Mouse (Mus musculus) limb, embryonic 12.5 days (tissue): Measurements from ENCODE around the gene S100a3. TPM values are rescaled to one million over a fixed set of nuclear protein-coding genes. Genes with fewer than 3 reads are reported as not detected.

Experiments
- ATAC-seq: fragments of 200-750 bp; cut with Nextera tagmentation; 2 replicates; pipeline ENCODE4 v1.8.0; 2017; ENCODE audit warnings: low read depth, moderate TSS enrichment; ENCODE audit not compliant: insufficient number of reproducible peaks, insufficient read depth, low FRiP score, low TSS enrichment
- H3K27ac ChIP-seq: fragments of 300-500 bp; sonication (generic); 2 replicates; pipeline ENCODE4 v1.5.1; 2016; ENCODE audit warnings: mild to moderate bottlenecking, moderate library complexity
- H3K27me3 ChIP-seq: fragments of 300-500 bp; sonication (generic); 2 replicates; pipeline ENCODE4 v1.6.1; 2016; ENCODE audit warnings: mild to moderate bottlenecking, moderate library complexity
- H3K36me3 ChIP-seq: fragments of 300-500 bp; sonication (generic); 2 replicates; pipeline ENCODE4 v1.6.1; 2016; ENCODE audit warnings: mild to moderate bottlenecking, moderate library complexity
- H3K4me1 ChIP-seq: fragments of 300-500 bp; sonication (generic); replicated peaks from 2 replicates; pipeline ENCODE4 v1.6.1; 2016
- H3K4me2 ChIP-seq: fragments of 300-500 bp; sonication (generic); 2 replicates; pipeline ENCODE4 v1.6.1; 2016; ENCODE audit warnings: mild to moderate bottlenecking, moderate library complexity
- H3K4me3 ChIP-seq: fragments of 300-500 bp; sonication (generic); replicated peaks from 2 replicates; pipeline ENCODE4 v1.5.1; 2016; ENCODE audit warnings: mild to moderate bottlenecking
- H3K9ac ChIP-seq: fragments of 300-500 bp; sonication (generic); replicated peaks from 2 replicates; pipeline ENCODE4 v1.6.1; 2016; ENCODE audit warnings: mild to moderate bottlenecking, moderate library complexity
- H3K9me3 ChIP-seq: fragments of 300-500 bp; sonication (generic); 2 replicates; pipeline ENCODE4 v1.6.1; 2016; ENCODE audit warnings: mild to moderate bottlenecking, moderate library complexity
- WGBS: fragments of 180-500 bp; shearing (Covaris S2); methylation state at CpG from one replicate; pipeline ENCODE4 v1.1.7; 2016; 5-methylcytosine and 5-hydroxymethylcytosine counted together
- polyA plus RNA-seq: library from polyadenylated mRNA; unstranded; fragments of >200 nt; fragmentation: Nextera tagmentation; extraction: Ambion mirVana; gene quantifications from 2 replicates; pipeline ENCODE4 v1.2.1, GENCODE M21; 2016

S100a3 gene
- polyA plus RNA-seq, 1 experiment from 2014 or later = 0.16 TPM

DNA sequence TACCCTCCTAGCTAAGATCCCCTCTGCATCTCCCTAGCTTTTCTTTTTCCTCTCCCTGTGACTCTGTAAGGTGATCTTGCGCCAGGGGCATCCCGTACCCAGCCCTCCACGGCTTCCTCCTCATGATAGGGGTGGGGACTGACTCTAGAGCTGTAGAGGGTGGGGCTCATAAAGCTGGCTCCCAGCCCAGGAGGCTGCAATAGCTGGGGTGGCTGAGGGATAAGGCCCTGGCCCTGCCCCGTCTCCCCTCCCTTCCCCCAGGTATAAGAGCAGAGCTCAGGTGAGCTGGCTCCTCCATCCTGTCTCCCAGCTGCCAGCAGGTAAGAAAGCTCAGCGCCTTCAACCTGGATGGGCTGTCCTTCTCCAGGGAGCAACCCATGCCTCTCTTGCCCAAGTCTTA is 33.8 kb upstream of the S100a3 start, which contains the start of gene S100a14:
S100a14 (plus strand) TSS at position 277 of the 400 bp plus-strand sequence.
- H3K4me2 ChIP-seq = no peak within 1 kb of the TSS
- H3K9ac ChIP-seq = no peak within 1 kb of the TSS
- 65% methylated on average over 5 of the region's 5 CpGs for WGBS
- no peak within 1 kb of the TSS for H3K27ac ChIP-seq
- ATAC-seq = no peak
- no peaks in the 10 kb centered on the region for H3K4me1 ChIP-seq
- H3K4me3 ChIP-seq = no peak within 1 kb of the TSS
- H3K27me3 ChIP-seq = 0 out of 2 replicates have a peak, but pooled peaks cover 7% of the 10 kb centered on the region
- no peaks in the 10 kb centered on the region for H3K9me3 ChIP-seq
- no peaks in the 10 kb centered on the region for H3K36me3 ChIP-seq

DNA sequence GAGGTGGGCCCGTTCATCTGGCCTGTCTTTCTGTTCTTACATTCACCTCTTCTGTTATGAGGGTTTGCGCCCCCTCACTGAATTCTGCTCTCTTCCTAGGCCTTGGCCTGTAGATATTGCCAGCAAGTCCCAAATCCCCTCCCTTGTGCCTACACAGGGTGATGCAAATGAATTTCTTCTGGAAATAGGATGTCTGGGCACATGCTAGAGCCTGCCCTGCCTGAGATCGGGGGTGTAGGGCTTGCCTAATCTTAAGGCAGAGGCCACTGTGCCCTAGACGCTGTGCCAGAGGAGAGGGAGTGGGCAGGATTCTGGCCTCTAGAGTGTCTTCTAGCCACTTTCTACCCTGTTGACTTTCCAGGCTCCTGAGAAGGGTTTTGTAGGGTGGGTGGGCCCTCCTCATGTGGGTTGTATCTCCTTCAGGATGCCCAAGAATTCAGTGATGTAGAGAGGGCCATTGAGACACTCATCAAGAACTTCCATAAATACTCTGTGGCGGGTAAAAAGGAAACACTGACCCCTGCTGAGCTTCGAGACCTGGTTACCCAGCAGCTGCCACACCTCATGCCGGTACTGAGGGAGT is 33.0 kb upstream of the S100a3 start:
- ATAC-seq = no peak
- Histone ChIP-seq H3K36me3 (no peaks in the 10 kb centered on the region), H3K4me2 (no peak overlapping the region), H3K9me3 (no peaks in the 10 kb centered on the region), H3K27ac (no peak overlapping the region), H3K4me3 (no peak overlapping the region), H3K9ac (no peak overlapping the region), H3K4me1 (no peaks in the 10 kb centered on the region), H3K27me3 (0 out of 2 replicates have a peak, but pooled peaks cover 7% of the 10 kb centered on the region)
- WGBS = 90% methylated on average over 7 of the region's 7 CpGs

DNA sequence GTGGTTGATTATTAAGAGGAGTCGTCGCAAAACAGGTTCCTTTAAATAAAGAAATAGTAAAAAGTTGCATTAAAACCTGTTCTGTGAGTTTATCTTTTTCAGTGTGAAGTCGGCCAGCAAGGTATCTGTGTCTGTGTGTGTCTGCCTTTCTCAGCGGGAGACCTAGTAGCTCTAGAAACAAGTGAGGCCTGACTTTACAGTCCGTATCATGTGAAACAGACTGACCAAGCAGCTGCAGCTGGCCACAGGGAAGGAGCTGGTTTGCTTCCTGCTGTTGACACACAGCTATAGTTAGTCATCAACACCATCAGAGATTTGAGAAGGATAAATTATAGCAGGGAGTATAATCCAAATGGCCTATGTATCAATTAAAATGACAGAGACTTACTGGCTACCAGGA is 28.7 kb upstream of the S100a3 start:
- no peak for ATAC-seq
- H3K9ac ChIP-seq = no peak overlapping the region
- no peaks in the 10 kb centered on the region for H3K36me3 ChIP-seq
- WGBS = 68% methylated on average over 5 of the region's 5 CpGs
- no peaks in the 10 kb centered on the region for H3K9me3 ChIP-seq
- no peak overlapping the region for H3K4me3 ChIP-seq
- no peak overlapping the region for H3K4me2 ChIP-seq
- H3K4me1 ChIP-seq = no peaks in the 10 kb centered on the region
- H3K27me3 ChIP-seq = 0 out of 2 replicates have a peak, but pooled peaks cover 4% of the 10 kb centered on the region
- H3K27ac ChIP-seq = no peak overlapping the region

DNA sequence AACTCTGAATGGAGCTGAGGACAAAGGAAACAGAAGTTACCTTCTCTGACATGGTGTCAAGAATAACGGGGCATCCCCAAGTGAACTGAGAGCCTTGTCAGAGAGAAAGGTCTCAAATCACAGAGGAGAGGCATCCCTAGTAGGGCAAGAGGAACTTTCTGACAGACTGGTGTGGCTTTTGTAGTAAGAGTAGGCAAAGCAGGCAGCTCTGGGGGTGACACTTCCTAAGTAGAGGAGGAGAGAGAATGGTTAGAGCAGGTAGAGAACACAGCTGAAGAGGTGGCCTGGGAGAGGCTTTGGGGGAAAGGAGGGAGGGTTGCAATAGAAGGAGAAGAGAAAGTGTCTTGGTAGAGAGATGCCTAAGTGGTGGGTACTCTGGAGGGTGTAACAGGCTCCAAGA is 24.9 kb upstream of the S100a3 start:
- no peak for ATAC-seq

DNA sequence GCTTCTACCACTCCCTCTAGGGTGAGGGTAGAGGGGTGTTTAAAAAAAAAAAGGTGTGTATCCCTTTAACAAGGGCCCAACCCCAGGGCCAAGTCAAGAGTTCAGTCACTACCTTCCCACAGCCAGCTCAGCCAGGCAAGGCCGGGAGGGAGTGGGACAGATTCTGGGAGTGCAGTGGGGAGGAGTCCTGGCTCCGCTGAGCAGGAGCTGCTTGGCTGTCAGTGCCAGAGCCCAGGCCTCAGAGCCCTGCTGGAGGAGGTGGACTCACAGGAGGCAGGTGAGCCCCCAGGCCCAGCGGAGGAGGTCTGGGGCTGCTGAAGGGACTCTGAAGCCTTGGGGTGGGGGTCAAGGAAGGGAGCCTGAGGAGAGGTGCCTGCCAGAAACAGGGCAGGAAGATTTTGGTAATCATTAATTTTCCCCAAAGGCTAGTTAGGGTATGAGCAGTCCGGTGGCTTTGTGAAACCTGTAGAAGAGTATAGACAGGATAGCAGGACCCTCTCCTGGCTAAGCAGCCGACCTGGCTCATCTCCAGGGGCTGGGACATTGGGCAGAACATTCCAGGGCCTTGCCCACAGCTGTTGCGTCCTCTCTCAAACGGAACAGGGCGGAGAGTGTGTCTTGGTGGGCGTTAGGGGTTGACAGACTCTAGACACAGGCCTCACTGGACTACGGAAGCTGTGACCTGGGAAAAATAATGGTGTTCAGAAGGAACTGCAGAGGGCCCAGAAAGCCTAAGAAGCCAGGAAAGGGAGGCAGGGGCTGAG is 23.1 kb upstream of the S100a3 start, which contains the start of gene S100a16:
S100a16 (plus strand) TSS at position 114 of the 764 bp plus-strand sequence.
- ATAC-seq = no peak
- Histone ChIP-seq H3K9me3 (no peaks in the 10 kb centered on the region), H3K9ac (no peak within 1 kb of the TSS), H3K4me3 (no peak within 1 kb of the TSS), H3K36me3 (no peaks in the 10 kb centered on the region), H3K4me1 (peaks cover 3% of the 10 kb centered on the region; the same call in 1 of the 2 replicates), H3K4me2 (no peak within 1 kb of the TSS), H3K27me3 (peaks cover 18% of the 10 kb centered on the region; the same call in 1 of the 2 replicates), H3K27ac (no peak within 1 kb of the TSS)
- 45% methylated on average over 10 of the region's 10 CpGs for WGBS

More for the DNA sequence above, 24.9 kb upstream of the S100a3 start:
- no peak overlapping the region for H3K27ac ChIP-seq
- peaks cover 10% of the 10 kb centered on the region; the same call in 1 of the 2 replicates for H3K27me3 ChIP-seq
- H3K4me1 ChIP-seq = peaks cover 3% of the 10 kb centered on the region; the same call in 1 of the 2 replicates
- no peaks in the 10 kb centered on the region for H3K9me3 ChIP-seq
- WGBS = 65% methylated on average over 1 of the region's 1 CpGs
- no peaks in the 10 kb centered on the region for H3K36me3 ChIP-seq
- H3K4me2 ChIP-seq = no peak overlapping the region
- no peak overlapping the region for H3K4me3 ChIP-seq
- no peak overlapping the region for H3K9ac ChIP-seq

DNA sequence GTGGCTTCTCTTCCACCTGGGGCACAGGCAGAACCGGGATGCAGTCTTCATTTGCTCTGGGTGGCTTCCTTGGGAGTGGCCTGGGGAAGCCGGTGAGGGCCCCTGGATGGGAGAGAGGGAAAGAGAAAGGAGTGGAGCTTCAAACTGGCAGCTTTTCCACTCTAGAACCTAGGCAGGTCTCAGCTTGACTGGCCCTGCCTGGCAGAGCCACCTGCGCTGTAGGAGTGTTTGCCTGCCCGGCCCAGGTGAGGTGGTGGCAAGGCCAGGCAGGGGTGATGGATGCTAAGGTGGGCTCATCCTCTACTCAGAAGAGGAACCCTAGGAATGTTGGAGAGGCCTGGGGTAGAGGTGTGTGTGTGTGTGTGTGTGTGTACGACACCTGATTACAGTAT is 22.5 kb upstream of the S100a3 start:
- Histone ChIP-seq H3K4me3 (no peak overlapping the region), H3K4me2 (no peak overlapping the region), H3K9ac (no peak overlapping the region), H3K36me3 (no peaks in the 10 kb centered on the region), H3K4me1 (peaks cover 3% of the 10 kb centered on the region; the same call in 1 of the 2 replicates), H3K9me3 (no peaks in the 10 kb centered on the region), H3K27me3 (peaks cover 19% of the 10 kb centered on the region; the same call in 1 of the 2 replicates), H3K27ac (no peak overlapping the region)
- 72% methylated on average over 5 of the region's 5 CpGs for WGBS
- no peak for ATAC-seq

DNA sequence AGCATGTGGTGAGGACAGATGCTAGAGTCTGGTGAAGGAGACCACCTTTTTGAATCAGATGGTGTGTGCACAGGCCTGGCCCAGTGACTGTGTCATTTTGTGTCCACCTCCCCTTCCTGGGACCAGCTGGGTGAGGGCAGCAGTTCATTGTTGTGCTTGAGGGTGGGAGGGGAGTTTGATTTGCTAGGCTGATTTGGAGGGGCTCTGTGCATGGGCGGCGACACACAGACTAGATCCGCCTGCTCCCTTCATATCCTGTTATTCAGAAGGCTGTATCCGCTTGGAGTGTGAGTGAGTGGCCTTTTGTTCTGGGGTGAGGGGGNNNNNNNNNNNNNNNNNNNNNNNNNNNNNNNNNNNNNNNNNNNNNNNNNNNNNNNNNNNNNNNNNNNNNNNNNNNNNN is 19.5 kb upstream of the S100a3 start:
- peaks cover 3% of the 10 kb centered on the region; the same call in 1 of the 2 replicates for H3K4me1 ChIP-seq
- H3K9ac ChIP-seq = no peak overlapping the region
- H3K9me3 ChIP-seq = no peaks in the 10 kb centered on the region
- H3K27ac ChIP-seq = no peak overlapping the region
- ATAC-seq = no peak
- 72% methylated on average over 4 of the region's 4 CpGs for WGBS
- no peak overlapping the region for H3K4me2 ChIP-seq
- no peaks in the 10 kb centered on the region for H3K36me3 ChIP-seq
- H3K4me3 ChIP-seq = no peak overlapping the region
- peaks cover 19% of the 10 kb centered on the region; the same call in 1 of the 2 replicates for H3K27me3 ChIP-seq

DNA sequence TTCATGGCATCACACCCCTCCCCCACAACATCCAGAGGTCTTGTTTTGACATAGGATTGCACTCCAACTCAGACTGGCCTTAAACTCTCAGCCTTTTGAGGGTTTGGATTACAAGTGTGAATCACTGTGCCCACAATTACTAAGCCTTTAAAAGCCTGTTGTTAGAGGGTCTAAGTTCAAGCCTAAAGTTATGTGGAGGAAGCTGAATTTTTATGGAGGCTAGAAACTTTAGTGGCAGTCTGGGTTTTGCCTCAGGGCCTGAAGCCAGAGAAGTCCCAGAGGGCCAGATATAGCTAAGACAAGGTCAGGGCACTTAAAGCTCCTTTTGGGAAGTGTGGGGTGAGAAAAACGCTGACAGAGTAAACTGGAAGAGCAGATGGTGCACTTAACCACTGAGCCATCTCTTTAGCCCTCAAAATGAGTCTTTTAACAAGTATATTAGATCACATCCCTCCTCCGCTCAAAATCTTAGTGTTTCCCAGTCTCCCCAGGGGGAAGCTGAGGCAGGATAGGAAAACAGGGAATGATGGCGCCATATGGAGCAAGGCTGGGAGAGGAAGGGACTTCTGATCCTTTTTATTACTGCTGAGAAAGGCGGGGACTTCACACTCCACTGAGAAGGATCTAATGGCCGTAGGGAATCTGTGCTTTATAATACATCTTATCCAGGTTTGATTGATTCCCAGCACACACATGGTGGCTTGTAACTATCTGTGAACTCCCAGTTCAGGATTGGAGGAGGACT is 10.5 kb upstream of the S100a3 start:
- peak; percentile 67 for ATAC-seq
- Histone ChIP-seq H3K9ac (no peak overlapping the region), H3K4me1 (peaks cover 16% of the 10 kb centered on the region), H3K27ac (no peak overlapping the region), H3K4me2 (no peak overlapping the region), H3K4me3 (no peak overlapping the region), H3K9me3 (no peaks in the 10 kb centered on the region), H3K27me3 (no peaks in the 10 kb centered on the region), H3K36me3 (no peaks in the 10 kb centered on the region)
- WGBS = 13% methylated on average over 5 of the region's 5 CpGs

DNA sequence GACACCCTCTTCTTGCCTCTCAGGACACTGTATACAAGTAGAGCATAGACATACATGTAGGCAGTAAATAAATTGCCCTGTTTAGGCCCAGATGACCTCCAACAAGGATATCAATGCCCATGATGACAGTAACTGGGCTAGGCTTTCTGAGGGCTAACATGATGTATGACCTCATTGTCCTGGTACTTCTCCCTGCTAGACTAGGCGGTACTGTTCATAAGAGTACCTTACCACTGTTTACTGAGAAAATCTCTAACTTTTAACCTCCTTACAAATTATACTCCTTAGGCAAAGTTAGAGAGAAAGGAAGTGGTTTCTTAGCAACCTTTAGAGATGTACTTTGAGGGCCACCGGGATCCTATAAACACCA is 10.0 kb upstream of the S100a3 start:
- no peak overlapping the region for H3K4me2 ChIP-seq
- H3K9me3 ChIP-seq = no peaks in the 10 kb centered on the region
- peaks cover 16% of the 10 kb centered on the region for H3K4me1 ChIP-seq
- peak; percentile 67; the same call in 1 of the 2 replicates for ATAC-seq
- no peaks in the 10 kb centered on the region for H3K36me3 ChIP-seq
- no peaks in the 10 kb centered on the region for H3K27me3 ChIP-seq
- H3K27ac ChIP-seq = no peak overlapping the region
- no peak overlapping the region for H3K4me3 ChIP-seq
- H3K9ac ChIP-seq = no peak overlapping the region
- WGBS = 83% methylated on average over 2 of the region's 2 CpGs

DNA sequence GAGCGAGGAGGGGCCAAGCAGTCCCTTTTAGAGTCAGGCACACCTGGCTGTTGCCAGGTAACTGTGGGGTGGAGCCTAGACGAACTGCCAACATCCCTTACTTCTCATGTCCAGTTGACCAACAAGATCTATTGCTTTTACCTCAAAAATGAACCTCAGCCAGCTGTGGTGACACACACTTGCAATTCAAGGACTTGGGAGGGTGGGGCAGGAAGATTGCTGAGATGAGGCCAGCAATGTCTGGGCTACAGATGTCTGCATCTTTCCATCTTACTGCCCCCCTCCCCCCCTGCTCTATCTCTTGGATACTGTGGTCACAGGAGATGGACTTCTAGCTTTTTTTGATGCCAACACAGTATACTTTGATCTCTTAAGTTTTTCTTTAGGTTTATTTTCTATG is 8.1 kb upstream of the S100a3 start:
- Histone ChIP-seq H3K4me1 (peaks cover 16% of the 10 kb centered on the region), H3K4me3 (no peak overlapping the region), H3K9ac (no peak overlapping the region), H3K36me3 (no peaks in the 10 kb centered on the region), H3K27me3 (no peaks in the 10 kb centered on the region), H3K27ac (no peak overlapping the region), H3K9me3 (no peaks in the 10 kb centered on the region), H3K4me2 (no peak overlapping the region)
- 85% methylated on average over 2 of the region's 2 CpGs for WGBS
- no peak for ATAC-seq

DNA sequence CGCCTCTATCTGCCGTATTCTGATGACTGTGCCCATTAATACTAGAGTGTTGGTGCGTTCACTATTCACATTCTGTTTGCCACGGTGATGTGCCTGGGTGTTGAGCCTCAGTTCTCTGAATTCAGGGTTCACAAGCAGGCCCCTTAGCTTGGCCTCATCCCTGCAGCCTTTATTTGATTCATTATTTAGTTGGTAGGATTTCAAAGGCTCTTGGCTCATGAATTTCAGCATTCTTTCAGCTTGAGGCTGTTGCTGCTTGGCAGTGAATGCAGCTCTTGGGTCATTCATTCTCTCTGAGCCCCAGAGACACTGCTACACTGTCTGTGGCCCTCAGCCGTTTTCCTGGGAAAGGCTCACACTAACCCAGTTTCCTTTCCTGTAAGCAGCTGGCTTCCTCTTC is 4.4 kb upstream of the S100a3 start:
- no peak for ATAC-seq
- no peak overlapping the region for H3K9ac ChIP-seq

More for the DNA sequence above, 4.4 kb upstream of the S100a3 start:
- H3K4me3 ChIP-seq = no peak overlapping the region
- 69% methylated on average over 5 of the region's 5 CpGs for whole genome bisulfite sequencing
- H3K4me1 ChIP-seq = no peaks in the 10 kb centered on the region
- no peak overlapping the region for H3K4me2 ChIP-seq
- no peaks in the 10 kb centered on the region for H3K27me3 ChIP-seq
- H3K27ac ChIP-seq = no peak overlapping the region
- no peaks in the 10 kb centered on the region for H3K36me3 ChIP-seq
- H3K9me3 ChIP-seq = no peaks in the 10 kb centered on the region
